Mouse (Mus musculus): ENCODE measurements around the gene Gm8871. TPM values are rescaled to one million over a fixed set of nuclear protein-coding genes. Genes with fewer than 3 reads are reported as not detected.

Gm8871 gene
- total RNA-seq (2023): not detected

DNA sequence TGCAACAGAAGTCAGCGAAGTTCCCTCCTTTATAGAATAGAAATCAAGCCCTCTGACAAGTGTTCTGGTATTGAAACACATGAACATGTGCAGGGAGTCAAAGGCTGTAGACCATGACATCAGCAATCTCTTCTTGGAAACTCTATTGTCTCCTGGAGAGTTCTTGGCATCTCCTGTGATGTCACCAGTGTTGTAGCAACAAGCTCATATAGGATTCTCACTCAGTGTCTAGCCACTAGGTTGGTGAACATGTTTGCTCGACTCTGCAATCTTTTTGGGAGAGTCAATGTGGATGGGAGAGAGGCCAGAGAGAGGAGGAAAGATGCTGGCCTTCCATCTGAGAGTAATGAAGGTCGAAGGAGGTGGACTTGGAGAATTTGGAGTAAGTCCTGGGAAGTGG, at the start of gene Gm8871, which contains the start of gene Gm8857:
Gm8871 (plus strand) TSS at position 301 of the 400 bp plus-strand sequence.
Gm8857 (plus strand) TSS at position 303 of the 400 bp plus-strand sequence.

Other genes starting within 250 kb of the Gm8871 start
- gene Gm8857, start within 50 bp of the Gm8871 start, total RNA-seq (2023): not detected
- not detected for gene Gm8879, start 179.8 kb downstream of the Gm8871 start, total RNA-seq (2023)
- gene Gm5861, start 235.3 kb downstream of the Gm8871 start, total RNA-seq (2023): not detected

All from B cell, adult 67 days (primary cell).